Mouse (Mus musculus) ovary, adult 2 months (tissue): ENCODE results near the gene Mup18. TPM values are rescaled to one million over a fixed set of nuclear protein-coding genes. Genes with fewer than 3 reads are reported as not detected.

Experiments
- polyA plus RNA-seq: library from polyadenylated mRNA; depleted of rRNA; stranded (reverse); fragments of >200 nt; gene quantifications from 2 replicates; pipeline ENCODE4 v1.2.3, GENCODE M21; 2012; rRNA removed

Gene Mup18
- polyA plus RNA-seq, result not detected in 2 replicates

GRCm38 (mm10) chr4:61674036-61674435 is at the start of gene Mup18:
TSS of gene Mup18 (minus strand) at chr4:61674136.

Other genes with a start within 250 kb of the Mup18 start
- gene Mup15, start 234.4 kb downstream of the Mup18 start, polyA plus RNA-seq, result not detected in 2 replicates
- gene Mup16, start 154.6 kb downstream of the Mup18 start, polyA plus RNA-seq, result not detected in 2 replicates
- gene Mup17, start 78.3 kb downstream of the Mup18 start, polyA plus RNA-seq, result not detected in 2 replicates
- gene Mup19, start 108.1 kb upstream of the Mup18 start, polyA plus RNA-seq, result not detected in 2 replicates
- not detected in 2 replicates for gene Mup5, start 161.1 kb upstream of the Mup18 start, polyA plus RNA-seq